Mouse (Mus musculus) embryonic facial prominence, embryonic 11.5 days (tissue): ENCODE data around the gene Birc5. TPM values are rescaled to one million over a fixed set of nuclear protein-coding genes. Genes with fewer than 3 reads are reported as not detected.

Source experiments
- ATAC-seq: fragments of 200-750 bp; cut with Nextera tagmentation; replicated peaks from 2 replicates; pipeline ENCODE4 v1.8.0; 2017; ENCODE audit warnings: low read depth; ENCODE audit not compliant: insufficient number of reproducible peaks, low FRiP score, low TSS enrichment
- DNase-seq: peaks from one replicate; pipeline ENCODE4 v3.0.0-alpha.2; 2015; ENCODE audit warnings: low spot score
- H3K27ac ChIP-seq: fragments of 300-500 bp; sonication (generic); replicated peaks from 2 replicates; pipeline ENCODE4 v1.5.1; 2014; ENCODE audit warnings: mild to moderate bottlenecking, low read depth, low read length, control low read depth
- H3K27me3 ChIP-seq: fragments of 300-500 bp; sonication (generic); 2 replicates; pipeline ENCODE4 v1.6.1; 2014; ENCODE audit warnings: mild to moderate bottlenecking, low read length, moderate library complexity, mixed read lengths; ENCODE audit not compliant: control insufficient read depth, insufficient read depth
- H3K36me3 ChIP-seq: fragments of 300-500 bp; sonication (generic); replicated peaks from 2 replicates; pipeline ENCODE4 v1.6.1; 2014; ENCODE audit warnings: low read depth, mild to moderate bottlenecking, low read length, moderate library complexity, mixed read lengths; ENCODE audit not compliant: control insufficient read depth, insufficient read depth
- H3K4me1 ChIP-seq: fragments of 300-500 bp; sonication (generic); 2 replicates; pipeline ENCODE4 v1.6.1; 2014; ENCODE audit warnings: low read length, mixed read lengths; ENCODE audit not compliant: control insufficient read depth, insufficient read depth
- H3K4me2 ChIP-seq: fragments of 300-500 bp; sonication (generic); 2 replicates; pipeline ENCODE4 v1.6.1; 2014; ENCODE audit warnings: low read depth, mild to moderate bottlenecking, control low read depth, low read length, moderate library complexity
- H3K4me3 ChIP-seq: fragments of 300-500 bp; sonication (generic); 2 replicates; pipeline ENCODE4 v1.5.1; 2014; ENCODE audit warnings: low read depth, low read length, control low read depth
- H3K9ac ChIP-seq: fragments of 300-500 bp; sonication (generic); replicated peaks from 2 replicates; pipeline ENCODE4 v1.6.1; 2014; ENCODE audit warnings: mild to moderate bottlenecking, control low read depth, low read length
- H3K9me3 ChIP-seq: fragments of 300-500 bp; sonication (generic); replicated peaks from 2 replicates; pipeline ENCODE4 v1.6.1; 2016; ENCODE audit warnings: mild to moderate bottlenecking, low read length, inconsistent platforms, mixed read lengths; ENCODE audit not compliant: control insufficient read depth
- WGBS: fragments of 180-500 bp; shearing (Covaris S2); extraction: QIAGEN DNeasy Blood & Tissue Kit; methylation state at CpG from one replicate; pipeline ENCODE4 v1.1.7; 2014; 5-methylcytosine and 5-hydroxymethylcytosine counted together
- polyA plus RNA-seq: library from polyadenylated mRNA; unstranded; fragments of >200 nt; fragmentation: Nextera tagmentation; extraction: Ambion mirVana; gene quantifications from 2 replicates; pipeline ENCODE4 v1.2.1, GENCODE M21; 2014

Gene Birc5
- polyA plus RNA-seq, 1 experiment from 2014 or later, result 441 TPM

- WGBS, result 54% methylated on average over 2 of the region's 2 CpGs
- H3K9me3 ChIP-seq, result no peaks in the 10 kb centered on the region
- ATAC-seq (no peak), DNase-seq (no peak)
- no peak overlapping the region for H3K9ac ChIP-seq
- peaks cover 3% of the 10 kb centered on the region; the same call in 1 of the 2 replicates for H3K4me1 ChIP-seq
- H3K4me2 ChIP-seq, result no peak overlapping the region
- H3K27ac ChIP-seq, result no peak overlapping the region
- H3K4me3 ChIP-seq, result no peak overlapping the region
- H3K36me3 ChIP-seq, result no peaks in the 10 kb centered on the region
- H3K27me3 ChIP-seq, result peaks cover 15% of the 10 kb centered on the region
Observed at GRCm38 (mm10) chr11:117864805-117865204, 15.8 kb downstream of the Birc5 start.

- no peaks in the 10 kb centered on the region for H3K36me3 ChIP-seq
- ATAC-seq (0 out of 2 replicates have a peak, but pooled peaks have one; percentile 30), DNase-seq (peak; percentile 26)
- H3K27me3 ChIP-seq, result peaks cover 9% of the 10 kb centered on the region
- H3K4me2 ChIP-seq, result no peak overlapping the region
- 30% methylated on average over 6 of the region's 6 CpGs for WGBS
- H3K9me3 ChIP-seq, result no peaks in the 10 kb centered on the region
- H3K4me1 ChIP-seq, result no peaks in the 10 kb centered on the region
- H3K9ac ChIP-seq, result 0 out of 2 replicates have a peak overlapping the region, but pooled peaks have one; percentile 9
- no peak overlapping the region for H3K4me3 ChIP-seq
- H3K27ac ChIP-seq, result no peak overlapping the region
Observed at GRCm38 (mm10) chr11:117865988-117866387, 16.9 kb downstream of the Birc5 start.

- H3K4me3 ChIP-seq, result no peak overlapping the region
- H3K27ac ChIP-seq, result no peak overlapping the region
- 32% methylated on average over 12 of the region's 12 CpGs for WGBS
- no peaks in the 10 kb centered on the region for H3K27me3 ChIP-seq
- no peaks in the 10 kb centered on the region for H3K9me3 ChIP-seq
- H3K4me2 ChIP-seq, result no peak overlapping the region
- no peak overlapping the region for H3K9ac ChIP-seq
- no peaks in the 10 kb centered on the region for H3K36me3 ChIP-seq
- DNase-seq (peak; percentile 86), ATAC-seq (no peak)
- H3K4me1 ChIP-seq, result peaks cover 3% of the 10 kb centered on the region; the same call in 1 of the 2 replicates
Observed at GRCm38 (mm10) chr11:117870688-117871365, 21.8 kb downstream of the Birc5 start.

- WGBS, result 76% methylated on average over 5 of the region's 5 CpGs
- ATAC-seq (no peak), DNase-seq (no peak)
- no peak overlapping the region for H3K4me3 ChIP-seq
- peaks cover 3% of the 10 kb centered on the region; the same call in 1 of the 2 replicates for H3K4me1 ChIP-seq
- H3K27me3 ChIP-seq, result no peaks in the 10 kb centered on the region
- H3K9me3 ChIP-seq, result no peaks in the 10 kb centered on the region
- no peak overlapping the region for H3K9ac ChIP-seq
- no peak overlapping the region for H3K4me2 ChIP-seq
- H3K27ac ChIP-seq, result no peak overlapping the region
- no peaks in the 10 kb centered on the region for H3K36me3 ChIP-seq
Observed at GRCm38 (mm10) chr11:117871376-117871775, 22.3 kb downstream of the Birc5 start.

- Histone ChIP-seq H3K4me2 (no peak overlapping the region), H3K27ac (no peak overlapping the region), H3K4me3 (no peak overlapping the region), H3K9ac (no peak overlapping the region), H3K27me3 (no peaks in the 10 kb centered on the region), H3K36me3 (no peaks in the 10 kb centered on the region), H3K9me3 (no peaks in the 10 kb centered on the region), H3K4me1 (peaks cover 3% of the 10 kb centered on the region; the same call in 1 of the 2 replicates)
- no peak for DNase-seq
- WGBS, result 62% methylated on average over 12 of the region's 12 CpGs
- ATAC-seq, result no peak
Observed at GRCm38 (mm10) chr11:117871911-117872584, 23.0 kb downstream of the Birc5 start.

- peak within 1 kb of the TSS; percentile 73 for H3K9ac ChIP-seq
- no peaks in the 10 kb centered on the region for H3K36me3 ChIP-seq
- WGBS, result 1% methylated on average over 51 of the region's 51 CpGs
- H3K27ac ChIP-seq, result no peak within 1 kb of the TSS; the same call in 1 of the 2 replicates
- peaks cover 3% of the 10 kb centered on the region; the same call in 1 of the 2 replicates for H3K4me1 ChIP-seq
- DNase-seq (peak; percentile 92), ATAC-seq (peak; percentile 57)
- H3K4me3 ChIP-seq, result peak within 1 kb of the TSS; percentile 71
- no peaks in the 10 kb centered on the region for H3K9me3 ChIP-seq
- peak within 1 kb of the TSS; percentile 99 for H3K4me2 ChIP-seq
- no peaks in the 10 kb centered on the region for H3K27me3 ChIP-seq
Observed at GRCm38 (mm10) chr11:117872861-117873608, 24.0 kb downstream of the Birc5 start, which contains the start of gene Tha1. Gene Tha1, minus strand, starts transcription at chr11:117873481.

- Histone ChIP-seq H3K9ac (no peak overlapping the region), H3K27me3 (no peaks in the 10 kb centered on the region; the same call in 1 of the 2 replicates), H3K4me1 (peaks cover 9% of the 10 kb centered on the region), H3K36me3 (no peaks in the 10 kb centered on the region), H3K9me3 (no peaks in the 10 kb centered on the region), H3K27ac (no peak overlapping the region), H3K4me3 (no peak overlapping the region), H3K4me2 (no peak overlapping the region)
- 62% methylated on average over 4 of the region's 4 CpGs for WGBS
- no peak for DNase-seq
- ATAC-seq, result no peak
Observed at GRCm38 (mm10) chr11:117874419-117874818, 25.4 kb downstream of the Birc5 start.
